Mouse (Mus musculus): ENCODE results near the gene Slc38a11. TPM values are rescaled to one million over a fixed set of nuclear protein-coding genes. Genes with fewer than 3 reads are reported as not detected.

Slc38a11 gene
- 1.7 and 2.2 TPM in 2 replicates for polyA plus RNA-seq (2012; rRNA removed; ENCODE audit: low replicate concordance)

DNA sequence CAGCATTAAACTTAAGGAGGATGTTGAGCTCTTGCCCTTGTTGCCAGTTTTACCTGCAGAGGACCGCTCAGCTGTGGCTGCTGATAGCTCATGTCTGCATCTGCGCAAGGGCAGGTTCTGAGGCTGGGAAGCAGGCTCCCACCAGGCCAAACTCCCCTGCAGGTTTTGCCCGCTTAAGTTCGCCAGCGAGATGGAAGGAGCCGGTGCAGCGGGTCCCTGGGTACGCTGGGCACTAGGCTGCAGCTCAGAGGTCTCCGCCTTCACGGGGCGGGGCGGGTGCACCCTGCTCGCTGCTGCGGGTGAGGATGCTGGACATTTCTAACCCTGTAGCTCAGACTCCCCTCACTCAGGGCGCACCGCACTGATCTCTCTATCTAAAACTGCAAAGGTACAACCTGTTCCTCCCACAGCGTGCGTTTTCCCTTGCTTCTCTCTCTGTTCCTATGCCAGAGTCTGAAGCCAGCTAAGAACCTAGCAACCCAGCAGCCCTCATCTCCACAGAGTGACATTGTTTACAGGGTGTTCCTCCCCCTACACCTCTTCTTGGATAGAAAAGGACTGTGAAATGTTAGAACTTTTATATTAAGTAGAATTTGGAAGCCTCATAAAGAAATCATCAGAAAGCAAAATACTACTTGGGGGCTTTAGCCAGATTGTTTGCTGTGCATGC lies at the start of gene Slc38a11:
TSS of gene Slc38a11 (minus strand) at position 207 of the 670 bp plus-strand sequence.

Other genes starting within 250 kb of the Slc38a11 start
- 9.7 and 16.4 TPM in 2 replicates for gene Cobll1, start 124.6 kb downstream of the Slc38a11 start, polyA plus RNA-seq (2012; rRNA removed; ENCODE audit: low replicate concordance)
- gene Scn3a, start 203.6 kb upstream of the Slc38a11 start, polyA plus RNA-seq (2012; rRNA removed; ENCODE audit: low replicate concordance): 0.07 and 0.71 TPM in 2 replicates

Data from subcutaneous adipose tissue, adult 2 months (tissue).